Mouse (Mus musculus) gastrocnemius, postnatal 36 days (tissue): ENCODE measurements around the gene Abca2. TPM values are rescaled to one million over a fixed set of nuclear protein-coding genes. Genes with fewer than 3 reads are reported as not detected.

Experiments
- DNase-seq, 2 experiments: peaks; one replicate each; pipeline ENCODE4 v3.0.0; 2022
- intact Hi-C: fragments of 180-260 bp; cut with DNase I; formaldehyde crosslinking; loops from one replicate; pipeline ENCODE4 v1.15.1; 2025
- microRNA-seq, 2 experiments: library from miRNA; unstranded; fragments of <30 nt; microRNA quantifications; one replicate each; pipeline ENCODE4 v1.2.0; 2021
- total RNA-seq, 2 experiments: library from RNA; stranded (reverse); gene quantifications; 2 replicates each; pipeline ENCODE4 v1.2.3; 2021

Gene Abca2
- total RNA-seq, 2 experiments from 2014 or later, result 12.3 to 16.5 TPM

DNA sequence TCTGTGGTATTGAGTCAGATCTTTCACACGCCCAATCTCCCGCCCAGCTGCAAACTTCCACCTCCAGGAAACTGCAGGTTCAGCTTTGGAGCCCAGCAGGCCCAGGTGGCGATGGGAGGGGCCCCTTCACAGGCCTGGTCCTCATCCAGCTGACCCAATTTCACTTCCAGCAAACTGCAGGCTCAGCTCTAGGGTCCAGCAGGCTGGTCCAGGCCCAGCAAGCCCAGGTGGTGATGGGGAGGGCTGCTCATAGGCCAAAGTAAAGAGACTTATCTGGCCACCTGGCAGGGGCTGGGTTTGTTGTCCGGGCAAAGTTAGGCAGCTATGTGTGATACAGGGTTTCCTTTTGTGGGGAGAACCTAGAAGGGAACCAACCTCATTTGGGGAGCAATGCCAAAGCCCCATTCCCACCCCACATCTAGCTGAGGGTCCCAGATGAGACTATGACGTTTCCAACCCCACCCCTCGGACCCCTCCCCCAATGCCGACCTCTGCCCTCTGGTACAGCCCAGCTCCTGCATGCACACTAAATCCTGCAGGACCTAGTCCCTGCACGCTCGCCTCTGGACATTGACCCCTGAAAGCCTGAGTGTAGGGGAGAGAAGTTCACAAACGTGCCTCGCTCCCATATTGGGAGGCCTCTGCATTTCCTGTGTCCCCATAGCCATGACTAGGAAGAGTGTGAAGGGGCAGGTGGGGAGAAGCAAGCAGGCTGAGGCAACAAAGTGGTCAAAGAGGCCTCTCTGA, 56.6 kb downstream of the Abca2 start:
- intact Hi-C loops, result no loop called here

DNA sequence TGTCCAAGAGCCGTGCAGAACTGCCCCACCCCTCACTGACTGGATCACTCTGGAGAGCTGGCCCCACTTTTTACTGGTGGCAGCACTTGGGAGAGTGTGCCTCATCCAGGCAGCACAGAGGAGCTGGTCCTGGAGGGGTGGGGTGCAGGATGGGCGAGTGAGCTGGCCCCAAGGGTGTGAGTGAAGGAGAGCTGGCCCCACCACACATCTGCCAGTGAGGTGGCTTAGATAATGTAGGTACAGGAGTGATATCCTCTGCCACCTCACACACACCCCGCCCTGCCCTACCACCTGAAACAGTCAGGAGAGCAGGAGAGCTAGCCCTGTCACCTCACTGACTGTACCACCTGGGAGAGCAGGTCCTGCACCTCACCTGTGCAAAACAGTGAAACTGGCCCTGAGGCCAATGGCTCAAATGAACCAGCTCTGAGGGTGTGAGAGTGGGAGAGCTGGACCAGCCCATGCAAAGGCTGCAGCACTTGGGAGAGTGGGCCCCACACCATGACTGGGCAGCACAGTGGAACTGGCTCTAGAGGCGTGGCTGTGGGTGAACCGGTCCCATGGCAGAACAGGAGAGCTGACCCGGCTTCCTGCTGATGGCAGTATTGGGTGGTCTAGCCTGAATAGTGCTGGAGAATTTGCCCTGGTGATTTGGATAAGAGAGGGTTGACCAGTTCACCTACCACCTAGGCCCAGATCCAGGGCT, 59.6 kb downstream of the Abca2 start:
- DNase-seq, result no peak
- intact Hi-C loops, result no loop called here

More for the DNA sequence above, 56.6 kb downstream of the Abca2 start:
- no peak for DNase-seq

DNA sequence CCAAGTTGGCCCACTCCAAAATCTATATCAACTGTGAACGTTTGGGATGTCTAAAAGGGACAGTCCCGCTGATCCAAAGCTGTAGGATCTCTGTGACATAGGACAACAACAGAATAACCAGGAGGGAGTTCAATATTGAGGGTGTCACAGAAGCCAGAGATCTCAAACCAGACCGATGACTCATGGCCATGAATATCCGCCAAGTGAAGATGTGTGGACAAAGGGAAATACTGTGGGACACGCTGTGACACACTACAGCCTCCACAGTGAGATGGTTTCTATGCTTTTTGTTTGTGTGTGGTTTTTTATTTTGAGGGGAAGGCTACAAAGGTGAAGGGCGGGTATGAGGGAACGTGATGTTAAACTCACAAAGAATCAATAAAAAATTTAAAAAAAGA, 60.2 kb downstream of the Abca2 start:
- DNase-seq, result no peak
- intact Hi-C loops, result no loop called here

DNA sequence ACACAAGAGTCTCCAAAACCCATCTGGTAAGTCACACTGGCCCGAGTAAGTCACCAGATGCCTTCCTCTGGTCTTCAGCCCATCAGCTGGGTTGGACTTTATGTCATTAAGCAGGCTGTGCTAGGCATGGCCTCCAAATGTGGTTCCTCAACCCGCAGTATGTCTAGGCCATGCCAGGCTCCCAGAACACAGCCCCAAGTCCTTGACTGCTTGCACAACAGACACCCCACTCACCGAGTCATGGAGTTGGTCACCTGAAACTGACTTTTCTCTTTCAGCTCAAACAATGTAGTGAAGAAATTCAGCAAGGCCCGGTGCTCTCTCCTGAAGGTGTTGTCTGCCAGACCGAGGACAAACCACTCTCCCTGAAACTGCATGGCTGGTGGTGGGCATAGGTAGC, 64.5 kb downstream of the Abca2 start:
- no peak for DNase-seq
- intact Hi-C loops, result no loop called here

DNA sequence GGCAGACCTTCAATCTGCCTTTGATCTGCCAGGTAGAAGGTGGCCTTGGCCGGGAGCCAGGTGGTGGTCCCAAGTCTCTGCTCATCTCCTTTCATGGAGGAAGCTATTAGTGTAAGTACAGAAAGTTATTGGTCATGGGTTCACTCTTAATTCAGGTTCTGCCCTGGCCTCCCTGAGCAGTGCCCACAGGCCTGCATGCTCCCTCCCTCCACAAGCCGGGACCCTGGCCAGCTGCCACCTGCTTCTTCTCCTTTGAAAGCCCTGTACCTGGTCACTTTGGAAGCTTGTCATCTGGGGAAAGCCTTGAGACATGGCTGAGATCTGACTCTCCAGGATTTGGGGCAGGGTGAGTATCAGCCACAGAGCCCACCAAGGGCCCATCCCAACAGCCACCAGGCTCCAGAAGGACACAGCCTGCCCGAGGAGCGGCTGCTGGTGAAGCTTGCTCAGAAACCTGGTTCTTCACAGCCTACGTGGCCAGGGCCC, 65.0 kb downstream of the Abca2 start, which contains the start of gene Lcn12:
TSS of gene Lcn12 (minus strand) at position 436 of the 486 bp plus-strand sequence.
- intact Hi-C loops, result no loop called here
- no peak for DNase-seq

DNA sequence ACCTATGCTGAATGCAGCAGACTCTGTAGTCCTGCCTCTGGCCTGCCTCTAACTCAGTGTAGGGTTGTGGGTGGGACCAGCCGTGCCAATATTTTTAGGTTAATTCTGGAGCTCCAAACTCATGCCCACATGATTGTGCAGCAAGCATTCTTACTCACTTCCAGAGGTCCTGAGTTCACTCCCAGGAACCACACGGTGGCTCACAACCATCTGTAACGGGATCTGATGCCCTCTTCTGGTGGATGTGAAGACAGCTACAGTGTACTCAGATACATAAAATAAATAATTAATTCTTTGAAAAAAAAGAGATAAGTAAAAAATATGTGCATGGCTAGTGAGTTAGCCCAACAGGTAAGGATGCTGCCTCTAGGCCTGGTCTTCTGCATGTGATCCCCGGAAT, 68.0 kb downstream of the Abca2 start:
- intact Hi-C loops, result no loop called here
- no peak for DNase-seq

Small RNA genes lying within 50 kb of the gene (microRNA-seq; reads per million reads assigned to microRNA genes)
- gene Mir3087, result 0.36 to 0.74 reads per million in 2 experiments

Other genes with a start within 250 kb of the Abca2 start
- gene Nrarp, start 247.9 kb upstream of the Abca2 start, total RNA-seq, result 1 to 10 TPM; 5.9 to 6.7 TPM
- 1 to 10 TPM in 1 of 2 experiments, under 1 TPM in 1; 0.54 to 1.2 TPM for gene Tor4a, start 231.8 kb upstream of the Abca2 start, total RNA-seq
- 10 to 100 TPM; 18.2 to 19.5 TPM for gene Nelfb, start 217.2 kb upstream of the Abca2 start, total RNA-seq
- gene Stpg3, start 214.1 kb upstream of the Abca2 start, total RNA-seq, result not detected
- not detected for gene Fam166a, start 210.0 kb upstream of the Abca2 start, total RNA-seq
- gene Tubb4b, start 204.0 kb upstream of the Abca2 start, total RNA-seq, result 100 to 1,000 TPM; 189 to 229 TPM
- gene Slc34a3, start 194.3 kb upstream of the Abca2 start, total RNA-seq, result not detected
- not detected for gene Rnf224, start 191.9 kb upstream of the Abca2 start, total RNA-seq
- under 1 TPM; 0.84 to 0.91 TPM for gene Rnf208, start 186.4 kb upstream of the Abca2 start, total RNA-seq
- gene Cysrt1, start 186.3 kb upstream of the Abca2 start, total RNA-seq, result not detected
- 1 to 10 TPM in 1 of 2 experiments, under 1 TPM in 1; 0.39 to 1.1 TPM for gene AL732309.1, start 181.8 kb upstream of the Abca2 start, total RNA-seq
- 10 to 100 TPM; 10.4 to 12.0 TPM for gene Tmem203, start 173.3 kb upstream of the Abca2 start, total RNA-seq
- gene Tprn, start 166.1 kb upstream of the Abca2 start, total RNA-seq, result 1 to 10 TPM; 3.8 to 4.5 TPM
- gene Ssna1, start 156.3 kb upstream of the Abca2 start, total RNA-seq, result 10 to 100 TPM; 25.8 to 25.9 TPM
- 10 to 100 TPM; 27.0 to 27.8 TPM for gene Anapc2, start 156.2 kb upstream of the Abca2 start, total RNA-seq
- gene Tmem210, start 140.6 kb upstream of the Abca2 start, total RNA-seq, result not detected
- gene Lrrc26, start 138.8 kb upstream of the Abca2 start, total RNA-seq, result not detected
- not detected for gene Grin1, start 109.5 kb upstream of the Abca2 start, total RNA-seq
- gene Man1b1, start 96.4 kb upstream of the Abca2 start, total RNA-seq, result 10 to 100 TPM; 11.9 to 15.0 TPM
- 10 to 100 TPM in 1 of 2 experiments, 1 to 10 TPM in 1; 8.7 to 11.9 TPM for gene Dpp7, start 72.3 kb upstream of the Abca2 start, total RNA-seq
- gene Uap1l1, start 63.0 kb upstream of the Abca2 start, total RNA-seq, result 1 to 10 TPM; 2.2 to 3.4 TPM
- under 1 TPM; 0.10 to 0.26 TPM for gene Sapcd2, start 56.4 kb upstream of the Abca2 start, total RNA-seq
- 1 to 10 TPM; 7.2 to 9.5 TPM for gene Entpd2, start 32.8 kb upstream of the Abca2 start, total RNA-seq
- gene Npdc1, start 29.4 kb upstream of the Abca2 start, total RNA-seq, result 10 to 100 TPM; 14.2 to 17.6 TPM
- not detected for gene Fut7, start 5.4 kb upstream of the Abca2 start, total RNA-seq
- under 1 TPM; 0.35 to 0.46 TPM for gene Clic3, start 28.1 kb downstream of the Abca2 start, total RNA-seq
- gene Paxx, start 32.4 kb downstream of the Abca2 start, total RNA-seq, result 10 to 100 TPM; 13.4 to 13.6 TPM
- under 1 TPM in 1 of 2 experiments, not detected in 1; 0.39 TPM for gene Ptgds, start 41.3 kb downstream of the Abca2 start, total RNA-seq
- gene Lcn12, start 65.2 kb downstream of the Abca2 start, total RNA-seq, result not detected
- gene Fbxw5, start 72.0 kb downstream of the Abca2 start, total RNA-seq, result 10 to 100 TPM; 75.3 to 83.6 TPM
- gene C8g, start 73.0 kb downstream of the Abca2 start, total RNA-seq, result 1 to 10 TPM; 1.4 to 1.5 TPM
- gene Traf2, start 118.2 kb downstream of the Abca2 start, total RNA-seq, result 10 to 100 TPM in 1 of 2 experiments, 1 to 10 TPM in 1; 9.8 to 11.5 TPM
- gene Edf1, start 129.1 kb downstream of the Abca2 start, total RNA-seq, result 100 to 1,000 TPM; 139 to 157 TPM
- gene Mamdc4, start 146.1 kb downstream of the Abca2 start, total RNA-seq, result 1 to 10 TPM in 1 of 2 experiments, under 1 TPM in 1; 0.74 to 4.7 TPM
- gene Phpt1, start 146.5 kb downstream of the Abca2 start, total RNA-seq, result 10 to 100 TPM; 50.2 to 53.9 TPM
- gene Ajm1, start 153.1 kb downstream of the Abca2 start, total RNA-seq, result not detected
- gene Rabl6, start 179.8 kb downstream of the Abca2 start, total RNA-seq, result 10 to 100 TPM; 74.4 to 75.9 TPM
- gene Ccdc183, start 189.0 kb downstream of the Abca2 start, total RNA-seq, result not detected
- 10 to 100 TPM; 11.1 to 18.7 TPM for gene Tmem141, start 193.3 kb downstream of the Abca2 start, total RNA-seq
- gene Fcna, start 199.3 kb downstream of the Abca2 start, total RNA-seq, result 1 to 10 TPM; 2.3 to 3.3 TPM
- 10 to 100 TPM; 12.7 to 13.6 TPM for gene Lcn8, start 224.4 kb downstream of the Abca2 start, total RNA-seq
- not detected for gene Lcn5, start 229.2 kb downstream of the Abca2 start, total RNA-seq
- not detected for gene Lcn6, start 248.1 kb downstream of the Abca2 start, total RNA-seq